ENCODE assay signal across 15 mouse cellular contexts in genomic region chr7:99160995-99161394, GRCm38 (mm10). TPM values are rescaled to one million over a fixed set of nuclear protein-coding genes. Genes with fewer than 3 reads are reported as not detected.
DNase-seq lines count a peak whose midpoint lies in the region; ATAC-seq and TF ChIP-seq lines count a peak whose summit lies in the region.
"Had no signal": no experiment of that assay in that cellular context is flagged by ENCODE, and none has a peak within 500 bp of the region (broad histone marks: within the 10 kb centered on the region; RNA-seq: fewer than 3 reads in every experiment).

No protein-coding gene starts in this region.

- H3K9ac ChIP-seq in hindbrain, embryonic 11.5 days (ENCODE audit: low read depth, low read length): no peak overlapping the region
- no peak overlapping the region for H3K9ac ChIP-seq in hindbrain, embryonic 13.5 days
- H3K9ac ChIP-seq in liver, postnatal 0 days (replicated peaks): no peak overlapping the region
- H3K9ac ChIP-seq in liver, embryonic 11.5 days (ENCODE audit: low read depth, low read length): no peak overlapping the region
- H3K9ac ChIP-seq: hindbrain, embryonic 15.5 days; limb, embryonic 12.5 days had no signal

- no peaks in the 10 kb centered on the region for H3K4me1 ChIP-seq in hindbrain, embryonic 11.5 days (replicated peaks; ENCODE audit: control insufficient read depth, insufficient read depth, low read length)
- peaks cover 14% of the 10 kb centered on the region for H3K4me1 ChIP-seq in hindbrain, embryonic 13.5 days (replicated peaks)
- peaks cover 62% of the 10 kb centered on the region for H3K4me1 ChIP-seq in liver, postnatal 0 days (ENCODE audit: insufficient read depth)
- H3K4me1 ChIP-seq in liver, embryonic 11.5 days (replicated peaks; ENCODE audit: control insufficient read depth, insufficient read depth, low read length): peaks cover 25% of the 10 kb centered on the region
- H3K4me1 ChIP-seq in embryonic facial prominence, embryonic 10.5 days: peaks cover 36% of the 10 kb centered on the region
- H3K4me1 ChIP-seq: hindbrain, embryonic 15.5 days had no signal

- no peaks in the 10 kb centered on the region for H3K27me3 ChIP-seq in hindbrain, embryonic 11.5 days (ENCODE audit: control insufficient read depth, insufficient read depth, low read length)
- no peaks in the 10 kb centered on the region; the same call in 1 of the 2 replicates for H3K27me3 ChIP-seq in hindbrain, embryonic 13.5 days
- H3K27me3 ChIP-seq in liver, postnatal 0 days (ENCODE audit: insufficient read depth, low read length): no peaks in the 10 kb centered on the region
- H3K27me3 ChIP-seq in liver, embryonic 11.5 days (replicated peaks; ENCODE audit: control insufficient read depth, insufficient read depth, low read length): no peaks in the 10 kb centered on the region
- no peaks in the 10 kb centered on the region for H3K27me3 ChIP-seq in embryonic facial prominence, embryonic 10.5 days (replicated peaks; ENCODE audit: low read depth, poor library complexity, severe bottlenecking)
- H3K27me3 ChIP-seq: hindbrain, embryonic 15.5 days; limb, embryonic 12.5 days had no signal

- DNase-seq in hindbrain, embryonic 11.5 days (ENCODE audit: low spot score): peak; percentile 39
- no peak for DNase-seq in liver, postnatal 0 days
- DNase-seq in liver, embryonic 11.5 days (ENCODE audit: low spot score): no peak
- DNase-seq in ZHBTc4 (ENCODE audit: low read depth, low spot score): peak; percentile 33
- no peak for DNase-seq in embryonic facial prominence, embryonic 10.5 days (ENCODE audit: low spot score)
- DNase-seq: cerebellum, adult 9-11 months; layer of hippocampus, adult 9-11 months; lung, adult 2 months; thymus, postnatal 25 days had no signal

- no peaks in the 10 kb centered on the region for H3K9me3 ChIP-seq in hindbrain, embryonic 11.5 days (ENCODE audit: control insufficient read depth, low read length)
- H3K9me3 ChIP-seq in hindbrain, embryonic 13.5 days: no peaks in the 10 kb centered on the region
- H3K9me3 ChIP-seq in liver, postnatal 0 days (ENCODE audit: low read length): no peaks in the 10 kb centered on the region
- H3K9me3 ChIP-seq in liver, embryonic 11.5 days (ENCODE audit: control insufficient read depth, low read length): no peaks in the 10 kb centered on the region
- no peaks in the 10 kb centered on the region for H3K9me3 ChIP-seq in embryonic facial prominence, embryonic 10.5 days
- H3K9me3 ChIP-seq: G1E; hindbrain, embryonic 15.5 days; limb, embryonic 12.5 days had no signal

- peak; percentile 65 for ATAC-seq in hindbrain, embryonic 11.5 days (ENCODE audit: low FRiP score)
- ATAC-seq in hindbrain, embryonic 13.5 days (ENCODE audit: low FRiP score): no peak
- ATAC-seq in liver, postnatal 0 days: no peak
- ATAC-seq in liver, embryonic 11.5 days (replicated peaks; ENCODE audit: low FRiP score): no peak
- no peak for ATAC-seq in megakaryocyte progenitor cell, adult 5-6 weeks (replicated peaks; ENCODE audit: poor library complexity)
- ATAC-seq: CD4-positive, CD25-positive, alpha-beta regulatory T cell, adult 4 months had no signal

- H3K4me3 ChIP-seq in hindbrain, embryonic 11.5 days (ENCODE audit: low read depth, low read length): no peak overlapping the region
- H3K4me3 ChIP-seq in hindbrain, embryonic 13.5 days: no peak overlapping the region
- no peak overlapping the region for H3K4me3 ChIP-seq in liver, postnatal 0 days (ENCODE audit: low read depth, low read length)
- no peak overlapping the region for H3K4me3 ChIP-seq in liver, embryonic 11.5 days (ENCODE audit: low read depth, low read length)
- no peak overlapping the region for H3K4me3 ChIP-seq in embryonic facial prominence, embryonic 10.5 days
- H3K4me3 ChIP-seq: hindbrain, embryonic 15.5 days; limb, embryonic 12.5 days had no signal

- no peak for TF ChIP-seq EP300 in liver, postnatal 0 days (IDR thresholded peaks at IDR 0.05; ENCODE audit: low read depth)

- WGBS in hindbrain, embryonic 11.5 days: 75% methylated on average over 7 of the region's 7 CpGs
- 57% methylated on average over 7 of the region's 7 CpGs for WGBS in hindbrain, embryonic 13.5 days
- WGBS in liver, postnatal 0 days (ENCODE audit: insufficient replicate concordance): 75% methylated on average over 7 of the region's 7 CpGs
- 78% methylated on average over 7 of the region's 7 CpGs for WGBS in liver, embryonic 11.5 days
- 79% methylated on average over 7 of the region's 7 CpGs for WGBS in embryonic facial prominence, embryonic 10.5 days

- H3K36me3 ChIP-seq in hindbrain, embryonic 11.5 days (ENCODE audit: control insufficient read depth, insufficient read depth, low read length): no peaks in the 10 kb centered on the region
- no peaks in the 10 kb centered on the region for H3K36me3 ChIP-seq in hindbrain, embryonic 13.5 days
- peaks cover 44% of the 10 kb centered on the region for H3K36me3 ChIP-seq in liver, postnatal 0 days (replicated peaks; ENCODE audit: insufficient read depth, low read length)
- H3K36me3 ChIP-seq in liver, embryonic 11.5 days (ENCODE audit: control insufficient read depth, insufficient read depth, low read length): no peaks in the 10 kb centered on the region
- H3K36me3 ChIP-seq in embryonic facial prominence, embryonic 10.5 days (replicated peaks): 0 out of 2 replicates have a peak, but pooled peaks cover 3% of the 10 kb centered on the region
- H3K36me3 ChIP-seq: G1E; hindbrain, embryonic 15.5 days; limb, embryonic 12.5 days had no signal

- no peak for TF ChIP-seq CTCF in liver, postnatal 0 days (IDR thresholded peaks at IDR 0.05; ENCODE audit: low read depth)

- no peak overlapping the region for H3K27ac ChIP-seq in hindbrain, embryonic 11.5 days (ENCODE audit: low read depth, low read length)
- no peak overlapping the region for H3K27ac ChIP-seq in hindbrain, embryonic 13.5 days
- H3K27ac ChIP-seq in liver, postnatal 0 days (ENCODE audit: low read depth): peak overlapping the region; percentile 66
- no peak overlapping the region; the same call in 1 of the 2 replicates for H3K27ac ChIP-seq in liver, embryonic 11.5 days (ENCODE audit: low read depth, low read length)
- peak overlapping the region; percentile 44; the same call in 1 of the 2 replicates for H3K27ac ChIP-seq in embryonic facial prominence, embryonic 10.5 days (replicated peaks)
- H3K27ac ChIP-seq: hindbrain, embryonic 15.5 days; limb, embryonic 12.5 days had no signal

- no peak overlapping the region for H3K4me2 ChIP-seq in hindbrain, embryonic 11.5 days (replicated peaks; ENCODE audit: low read depth, low read length)
- H3K4me2 ChIP-seq in hindbrain, embryonic 13.5 days: no peak overlapping the region
- no peak overlapping the region for H3K4me2 ChIP-seq in liver, postnatal 0 days (ENCODE audit: low read depth, low read length)
- no peak overlapping the region for H3K4me2 ChIP-seq in liver, embryonic 11.5 days
- H3K4me2 ChIP-seq: hindbrain, embryonic 15.5 days; limb, embryonic 12.5 days had no signal

RNA-seq across cellular contexts. Expression of gene Uvrag, which starts 20.1 kb away (rescaled TPM):
- polyA plus RNA-seq in hindbrain, embryonic 11.5 days (2014; fragmentation: Nextera tagmentation; extraction: Ambion mirVana): 11.7 and 13.1 TPM in 2 replicates
- 14.2 and 15.6 TPM in 2 replicates for polyA plus RNA-seq in hindbrain, embryonic 13.5 days (2015; fragmentation: Nextera tagmentation; extraction: Ambion mirVana)
- polyA plus RNA-seq in liver, postnatal 0 days (2015; fragmentation: Nextera tagmentation; extraction: Ambion mirVana): 9.4 and 11.9 TPM in 2 replicates
- polyA plus RNA-seq in liver, embryonic 11.5 days (2014; fragmentation: Nextera tagmentation; extraction: Ambion mirVana): 14.5 and 16.2 TPM in 2 replicates
- polyA plus RNA-seq in embryonic facial prominence, embryonic 10.5 days (2016; fragmentation: Nextera tagmentation; extraction: Ambion mirVana): 11.0 and 12.1 TPM in 2 replicates
- 22.6 and 24.6 TPM in 2 replicates for total RNA-seq in megakaryocyte progenitor cell, adult 5-6 weeks (2015)
- 33.9 TPM in 2 replicates for total RNA-seq in megakaryocyte progenitor cell, adult 5-6 weeks (2017)

RNA-seq across cellular contexts. Expression of gene Dgat2, which starts 21.5 kb away (rescaled TPM):
- 9.4 and 11.2 TPM in 2 replicates for polyA plus RNA-seq in hindbrain, embryonic 11.5 days (2014; fragmentation: Nextera tagmentation; extraction: Ambion mirVana)
- polyA plus RNA-seq in hindbrain, embryonic 13.5 days (2015; fragmentation: Nextera tagmentation; extraction: Ambion mirVana): 12.6 and 13.0 TPM in 2 replicates
- 226 and 249 TPM in 2 replicates for polyA plus RNA-seq in liver, postnatal 0 days (2015; fragmentation: Nextera tagmentation; extraction: Ambion mirVana)
- polyA plus RNA-seq in liver, embryonic 11.5 days (2014; fragmentation: Nextera tagmentation; extraction: Ambion mirVana): 59.9 and 60.1 TPM in 2 replicates
- 16.4 and 16.6 TPM in 2 replicates for polyA plus RNA-seq in embryonic facial prominence, embryonic 10.5 days (2016; fragmentation: Nextera tagmentation; extraction: Ambion mirVana)
- total RNA-seq in megakaryocyte progenitor cell, adult 5-6 weeks (2015): 11.4 and 12.2 TPM in 2 replicates
- 8.5 and 12.2 TPM in 2 replicates for total RNA-seq in megakaryocyte progenitor cell, adult 5-6 weeks (2017)

Comparison
In these comparisons a context has a peak if more than half of its experiments do, and no peak if none do; other contexts are left out.
1. H3K27ac ChIP-seq: peak in liver, postnatal 0 days (single experiment) and embryonic facial prominence, embryonic 10.5 days (single experiment); none in hindbrain, embryonic 11.5 days (single experiment), hindbrain, embryonic 13.5 days (single experiment) and liver, embryonic 11.5 days (single experiment).
2. DNase-seq: peak in hindbrain, embryonic 11.5 days (single experiment) and ZHBTc4 (single experiment); none in liver, postnatal 0 days (single experiment), liver, embryonic 11.5 days (single experiment) and embryonic facial prominence, embryonic 10.5 days (single experiment).